Mouse (Mus musculus): ENCODE results near the gene Zranb1. TPM values are rescaled to one million over a fixed set of nuclear protein-coding genes. Genes with fewer than 3 reads are reported as not detected.

The Zranb1 gene
- total and polyA plus RNA-seq, 3 experiments = 1.9 to 39.2 (median 35.6) TPM

DNA sequence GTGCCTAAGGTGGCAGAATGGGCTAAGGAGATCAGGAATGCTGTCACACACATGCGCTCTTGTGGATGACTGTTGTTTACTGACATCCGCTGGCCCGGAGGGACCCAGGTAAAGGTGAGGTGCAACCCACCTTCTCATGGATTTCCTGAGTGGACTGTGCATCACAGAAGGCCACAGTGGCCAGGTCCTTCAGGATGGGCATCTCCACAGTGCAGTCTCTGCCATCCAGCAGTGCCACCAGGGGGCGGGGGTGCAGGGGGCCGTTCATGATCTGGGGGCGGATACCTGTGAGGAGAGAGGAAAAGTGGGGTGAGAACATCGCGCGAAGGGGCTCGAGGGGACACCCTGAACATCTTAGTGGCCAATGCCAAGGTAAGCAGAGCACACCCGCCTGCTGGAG, 68.1 kb downstream of the Zranb1 start:
- no peak for ATAC-seq (ENCODE audit: extremely low read depth, insufficient number of reproducible peaks, low FRiP score, poor library complexity, severe bottlenecking)
- H3K27me3 ChIP-seq (ENCODE audit: insufficient read depth, low read length) = no peaks in the 10 kb centered on the region
- H3K36me3 ChIP-seq (replicated peaks) = peaks cover 98% of the 10 kb centered on the region
- DNase-seq (ENCODE audit: low spot score) = no peak
- TF ChIP-seq CTCF (IDR thresholded peaks at IDR 0.05; ENCODE audit: low read depth, low read length) (no peak), GATA2 (IDR thresholded peaks at IDR 0.05; ENCODE audit: borderline replicate concordance, low read depth, low read length) (no peak), TAL1 (conservative IDR thresholded peaks at IDR 0.05; ENCODE audit: low read depth, low read length) (no peak), GATA1 (IDR thresholded peaks at IDR 0.05; ENCODE audit: borderline replicate concordance, low read length) (no peak), POLR2AphosphoS5 (IDR thresholded peaks at IDR 0.05; ENCODE audit: insufficient replicate concordance, low read depth, low read length) (no peak)
- peaks cover 1% of the 10 kb centered on the region; the same call in 1 of the 2 replicates for H3K4me1 ChIP-seq (ENCODE audit: insufficient read depth, low read depth, low read length)
- no peaks in the 10 kb centered on the region for H3K9me3 ChIP-seq (replicated peaks)
- H3K4me3 ChIP-seq (ENCODE audit: low read depth, low read length) = no peak overlapping the region

DNA sequence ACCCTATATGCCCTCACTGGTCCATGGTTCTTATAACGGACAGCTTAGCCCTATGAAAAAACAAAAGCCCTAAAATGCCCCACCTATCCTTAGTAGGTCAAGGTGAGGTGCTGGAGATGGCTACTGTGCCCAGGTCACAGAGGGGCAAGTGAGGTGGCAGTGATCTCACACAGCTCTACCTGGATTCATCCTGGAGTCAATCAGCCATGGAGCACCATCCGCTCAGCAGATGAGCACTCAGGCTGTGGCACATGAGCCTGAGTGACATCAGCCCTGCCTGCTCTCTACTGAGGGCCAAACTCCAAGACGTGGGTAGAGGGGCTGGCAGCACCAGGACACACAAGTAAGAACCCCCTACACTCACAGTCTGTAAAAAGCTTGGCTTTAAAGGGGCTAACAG, 70.4 kb downstream of the Zranb1 start:
- no peak for DNase-seq (ENCODE audit: low spot score)
- peaks cover 8% of the 10 kb centered on the region; the same call in 1 of the 2 replicates for H3K4me1 ChIP-seq (ENCODE audit: insufficient read depth, low read depth, low read length)
- ATAC-seq (ENCODE audit: extremely low read depth, insufficient number of reproducible peaks, low FRiP score, poor library complexity, severe bottlenecking) = no peak
- peaks cover 97% of the 10 kb centered on the region for H3K36me3 ChIP-seq (replicated peaks)
- H3K27me3 ChIP-seq (ENCODE audit: insufficient read depth, low read length) = no peaks in the 10 kb centered on the region
- H3K4me3 ChIP-seq (ENCODE audit: low read depth, low read length) = no peak overlapping the region
- H3K9me3 ChIP-seq (replicated peaks) = no peaks in the 10 kb centered on the region
- TF ChIP-seq CTCF (IDR thresholded peaks at IDR 0.05; ENCODE audit: low read depth, low read length) (no peak), POLR2AphosphoS5 (IDR thresholded peaks at IDR 0.05; ENCODE audit: insufficient replicate concordance, low read depth, low read length) (no peak), TAL1 (conservative IDR thresholded peaks at IDR 0.05; ENCODE audit: low read depth, low read length) (no peak), GATA2 (IDR thresholded peaks at IDR 0.05; ENCODE audit: borderline replicate concordance, low read depth, low read length) (no peak), GATA1 (IDR thresholded peaks at IDR 0.05; ENCODE audit: borderline replicate concordance, low read length) (no peak)

DNA sequence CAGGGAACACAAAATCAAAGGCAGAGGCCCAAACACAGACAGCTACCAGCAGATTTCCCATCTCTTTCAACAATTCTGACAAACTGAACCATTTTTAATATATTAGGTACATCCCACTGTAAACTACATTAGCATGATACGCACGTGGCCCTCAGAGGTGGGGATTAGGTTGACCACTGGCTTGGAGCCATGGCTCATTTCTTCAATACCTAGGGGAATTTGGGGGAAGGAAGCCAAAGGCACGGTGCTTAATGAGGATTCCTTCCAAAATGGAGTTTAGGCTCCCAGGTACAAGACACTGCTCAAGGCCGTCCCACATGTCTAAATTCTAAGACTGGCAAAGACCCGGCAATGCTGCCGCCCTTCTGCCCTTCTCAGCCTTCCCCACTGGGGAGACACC, 71.3 kb downstream of the Zranb1 start:
- Histone ChIP-seq H3K36me3 (replicated peaks) (peaks cover 96% of the 10 kb centered on the region), H3K4me3 (ENCODE audit: low read depth, low read length) (no peak overlapping the region), H3K9me3 (replicated peaks) (no peaks in the 10 kb centered on the region), H3K27me3 (ENCODE audit: insufficient read depth, low read length) (no peaks in the 10 kb centered on the region), H3K4me1 (ENCODE audit: insufficient read depth, low read depth, low read length) (peaks cover 8% of the 10 kb centered on the region; the same call in 1 of the 2 replicates)
- DNase-seq (ENCODE audit: low spot score) (no peak), ATAC-seq (ENCODE audit: extremely low read depth, insufficient number of reproducible peaks, low FRiP score, poor library complexity, severe bottlenecking) (no peak)
- no peak for TF ChIP-seq TAL1 (conservative IDR thresholded peaks at IDR 0.05; ENCODE audit: low read depth, low read length)
- TF ChIP-seq GATA1 (IDR thresholded peaks at IDR 0.05; ENCODE audit: borderline replicate concordance, low read length) = no peak
- no peak for TF ChIP-seq GATA2 (IDR thresholded peaks at IDR 0.05; ENCODE audit: borderline replicate concordance, low read depth, low read length)
- no peak for TF ChIP-seq POLR2AphosphoS5 (IDR thresholded peaks at IDR 0.05; ENCODE audit: insufficient replicate concordance, low read depth, low read length)
- no peak for TF ChIP-seq CTCF (IDR thresholded peaks at IDR 0.05; ENCODE audit: low read depth, low read length)

DNA sequence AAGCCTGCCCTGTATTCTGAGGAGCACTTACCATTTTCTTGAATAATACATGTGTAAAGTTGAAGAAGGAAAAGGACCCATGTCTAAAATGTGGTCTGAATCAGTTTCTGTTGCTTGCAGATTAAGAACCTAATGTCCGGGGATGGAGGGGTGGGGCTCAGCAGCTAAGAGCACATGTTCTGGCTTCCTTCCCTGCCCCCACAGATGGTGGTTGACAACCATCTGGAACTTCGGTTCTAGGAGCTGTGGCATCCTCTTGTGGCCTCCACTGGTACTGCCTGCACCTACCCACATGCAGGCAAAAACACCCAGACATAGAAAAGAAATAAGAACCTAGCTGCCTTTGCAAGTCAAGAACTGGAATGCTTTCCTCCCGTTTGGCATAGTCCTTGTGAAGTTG, 72.5 kb downstream of the Zranb1 start:
- peak; percentile 97 for TF ChIP-seq CTCF (IDR thresholded peaks at IDR 0.05; ENCODE audit: low read depth, low read length)
- TF ChIP-seq GATA2 (IDR thresholded peaks at IDR 0.05; ENCODE audit: borderline replicate concordance, low read depth, low read length) = no peak
- no peak for TF ChIP-seq POLR2AphosphoS5 (IDR thresholded peaks at IDR 0.05; ENCODE audit: insufficient replicate concordance, low read depth, low read length)
- no peak for TF ChIP-seq TAL1 (conservative IDR thresholded peaks at IDR 0.05; ENCODE audit: low read depth, low read length)
- no peak for TF ChIP-seq GATA1 (IDR thresholded peaks at IDR 0.05; ENCODE audit: borderline replicate concordance, low read length)
- ATAC-seq (ENCODE audit: extremely low read depth, insufficient number of reproducible peaks, low FRiP score, poor library complexity, severe bottlenecking) = peak; percentile 71; the same call in 1 of the 2 replicates
- H3K27me3 ChIP-seq (ENCODE audit: insufficient read depth, low read length) = no peaks in the 10 kb centered on the region

DNA sequence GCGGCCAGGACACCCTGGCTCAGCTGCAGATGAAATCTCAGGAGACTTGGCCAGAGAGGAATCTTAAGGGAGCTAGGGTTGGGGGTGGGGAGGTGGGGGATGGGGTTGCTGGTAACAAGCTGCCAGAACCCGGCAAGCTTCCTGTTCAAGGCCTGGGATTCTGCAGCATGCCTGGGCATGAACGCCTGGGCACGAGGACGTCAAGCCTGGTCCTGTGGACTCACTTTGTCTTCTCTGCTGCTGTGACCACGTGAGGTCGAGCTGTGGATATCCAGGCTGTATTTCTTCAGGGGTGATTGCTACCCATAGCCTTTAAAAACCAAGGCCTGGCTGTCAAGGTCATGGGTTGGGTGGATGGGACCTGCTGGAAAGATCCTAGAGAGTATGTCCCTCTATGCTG, 74.8 kb downstream of the Zranb1 start:
- no peak for ATAC-seq (ENCODE audit: extremely low read depth, insufficient number of reproducible peaks, low FRiP score, poor library complexity, severe bottlenecking)
- peaks cover 96% of the 10 kb centered on the region for H3K36me3 ChIP-seq (replicated peaks)
- no peaks in the 10 kb centered on the region for H3K27me3 ChIP-seq (ENCODE audit: insufficient read depth, low read length)
- H3K4me1 ChIP-seq (ENCODE audit: insufficient read depth, low read depth, low read length) = peaks cover 8% of the 10 kb centered on the region; the same call in 1 of the 2 replicates
- no peak for TF ChIP-seq TAL1 (conservative IDR thresholded peaks at IDR 0.05; ENCODE audit: low read depth, low read length)
- TF ChIP-seq CTCF (IDR thresholded peaks at IDR 0.05; ENCODE audit: low read depth, low read length) = no peak
- no peak for TF ChIP-seq POLR2AphosphoS5 (IDR thresholded peaks at IDR 0.05; ENCODE audit: insufficient replicate concordance, low read depth, low read length)
- no peak for TF ChIP-seq GATA1 (IDR thresholded peaks at IDR 0.05; ENCODE audit: borderline replicate concordance, low read length)
- no peak for TF ChIP-seq GATA2 (IDR thresholded peaks at IDR 0.05; ENCODE audit: borderline replicate concordance, low read depth, low read length)
- H3K9me3 ChIP-seq (replicated peaks) = no peaks in the 10 kb centered on the region
- no peak overlapping the region for H3K4me3 ChIP-seq (ENCODE audit: low read depth, low read length)
- no peak for DNase-seq (ENCODE audit: low spot score)

More for the DNA sequence above, 72.5 kb downstream of the Zranb1 start:
- no peaks in the 10 kb centered on the region for H3K9me3 ChIP-seq (replicated peaks)
- no peak overlapping the region for H3K4me3 ChIP-seq (ENCODE audit: low read depth, low read length)
- DNase-seq (ENCODE audit: low spot score) = no peak
- H3K4me1 ChIP-seq (ENCODE audit: insufficient read depth, low read depth, low read length) = peaks cover 8% of the 10 kb centered on the region; the same call in 1 of the 2 replicates
- H3K36me3 ChIP-seq (replicated peaks) = peaks cover 96% of the 10 kb centered on the region

DNA sequence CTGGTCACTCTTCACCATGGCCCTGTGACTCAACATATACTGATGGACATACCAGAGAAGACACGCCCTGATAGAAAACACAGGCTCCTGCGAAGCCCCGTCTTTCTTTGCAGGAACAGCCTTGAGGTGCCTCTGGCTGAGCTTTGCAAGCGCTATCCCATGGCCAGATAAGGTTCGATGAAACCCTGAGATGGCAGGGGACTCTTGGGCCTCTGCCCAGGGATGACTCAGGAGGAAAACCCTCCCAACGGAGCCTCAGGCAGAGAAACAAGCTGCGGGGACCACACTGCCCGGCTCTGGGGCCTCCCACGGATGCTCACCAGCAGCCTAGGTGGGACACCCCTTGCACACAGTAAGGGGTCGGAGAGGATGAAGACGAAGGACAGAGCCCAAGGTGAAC, 76.4 kb downstream of the Zranb1 start:
- DNase-seq (ENCODE audit: low spot score) (no peak), ATAC-seq (ENCODE audit: extremely low read depth, insufficient number of reproducible peaks, low FRiP score, poor library complexity, severe bottlenecking) (no peak)
- Histone ChIP-seq H3K27me3 (ENCODE audit: insufficient read depth, low read length) (no peaks in the 10 kb centered on the region), H3K4me1 (ENCODE audit: insufficient read depth, low read depth, low read length) (peaks cover 8% of the 10 kb centered on the region; the same call in 1 of the 2 replicates), H3K9me3 (replicated peaks) (no peaks in the 10 kb centered on the region), H3K36me3 (replicated peaks) (peaks cover 88% of the 10 kb centered on the region), H3K4me3 (ENCODE audit: low read depth, low read length) (no peak overlapping the region)
- no peak for TF ChIP-seq GATA2 (IDR thresholded peaks at IDR 0.05; ENCODE audit: borderline replicate concordance, low read depth, low read length)
- no peak for TF ChIP-seq POLR2AphosphoS5 (IDR thresholded peaks at IDR 0.05; ENCODE audit: insufficient replicate concordance, low read depth, low read length)
- TF ChIP-seq GATA1 (IDR thresholded peaks at IDR 0.05; ENCODE audit: borderline replicate concordance, low read length) = no peak
- TF ChIP-seq TAL1 (conservative IDR thresholded peaks at IDR 0.05; ENCODE audit: low read depth, low read length) = no peak
- no peak for TF ChIP-seq CTCF (IDR thresholded peaks at IDR 0.05; ENCODE audit: low read depth, low read length)

Measured in G1E (cell line).